Mouse (Mus musculus) heart, postnatal 10 days (tissue): ENCODE results near the gene Atf7. TPM values are rescaled to one million over a fixed set of nuclear protein-coding genes. Genes with fewer than 3 reads are reported as not detected.
A peak's percentile ranks its signal among the peaks of the same experiment; 100 is the strongest.
"Not testable (repeated sequence)": the region's sequence is repeated elsewhere in the genome, so short reads cannot be mapped to it uniquely, and the experiment has no call there.

Source experiments
- DNase-seq, 2 experiments: peaks; one replicate each; pipeline ENCODE4 v3.0.0; 2021
- intact Hi-C: fragments of 180-260 bp; cut with DNase I; formaldehyde crosslinking; loops from one replicate; pipeline ENCODE4 v1.15.1; 2025
- total RNA-seq, 2 experiments: library from RNA; stranded (reverse); gene quantifications; 2 replicates each; pipeline ENCODE4 v1.2.3; 2021

The Atf7 gene
- total RNA-seq, 2 experiments from 2014 or later: 71.3 to 79.2 TPM

- intact Hi-C loops: loop anchor here (5.0 kb wide), 1 partner anchor 56 kb away; no protein-coding TSS in a partner anchor
These were observed 2.1 kb downstream of the Atf7 start for GRCm38 (mm10) chr15:102623121-102623520.

GRCm38 (mm10) chr15:102622536-102622935, 2.7 kb downstream of the Atf7 start:
- intact Hi-C loops: loop anchor here (5.0 kb wide), 1 partner anchor 55 kb away; no protein-coding TSS in a partner anchor
- no peak for DNase-seq

More at GRCm38 (mm10) chr15:102623121-102623520, 2.1 kb downstream of the Atf7 start:
- no peak for DNase-seq

- DNase-seq: no peak
- intact Hi-C loops: loop anchor here (5.0 kb wide), 1 partner anchor 53 kb away; no protein-coding TSS in a partner anchor
These were observed 4.5 kb downstream of the Atf7 start for GRCm38 (mm10) chr15:102620765-102621164.

- intact Hi-C loops: no loop called here
- no peak for DNase-seq
These were observed 5.8 kb downstream of the Atf7 start for GRCm38 (mm10) chr15:102619486-102619885.

GRCm38 (mm10) chr15:102617654-102618053, 7.6 kb downstream of the Atf7 start:
- intact Hi-C loops: no loop called here
- no peak for DNase-seq

- DNase-seq: no peak
- intact Hi-C loops: no loop called here
These were observed 9.1 kb downstream of the Atf7 start for GRCm38 (mm10) chr15:102616174-102616573.

GRCm38 (mm10) chr15:102614224-102614623, 11.0 kb downstream of the Atf7 start:
- intact Hi-C loops: loop anchor here (2.0 kb wide), 1 partner anchor 51 kb away; no protein-coding TSS in a partner anchor

GRCm38 (mm10) chr15:102612966-102613365, 12.3 kb downstream of the Atf7 start:
- intact Hi-C loops: no loop called here

More at GRCm38 (mm10) chr15:102614224-102614623, 11.0 kb downstream of the Atf7 start:
- no peak for DNase-seq

GRCm38 (mm10) chr15:102608586-102608985, 16.7 kb downstream of the Atf7 start:
- DNase-seq, intact Hi-C loops: not testable (repeated sequence)

More at GRCm38 (mm10) chr15:102612966-102613365, 12.3 kb downstream of the Atf7 start:
- DNase-seq: no peak

- intact Hi-C loops: loop anchor here (5.0 kb wide), 1 partner anchor 73 kb away; no protein-coding TSS in a partner anchor
- DNase-seq: peak; percentile 39 to 49
These were observed 31.1 kb downstream of the Atf7 start for GRCm38 (mm10) chr15:102593996-102594656.

GRCm38 (mm10) chr15:102592674-102593073, 32.6 kb downstream of the Atf7 start:
- intact Hi-C loops: loop anchor here (5.0 kb wide), 1 partner anchor 75 kb away; no protein-coding TSS in a partner anchor

GRCm38 (mm10) chr15:102590567-102590966, 34.7 kb downstream of the Atf7 start:
- peak; percentile 21 to 24 for DNase-seq
- intact Hi-C loops: loop anchor here (5.0 kb wide), 1 partner anchor 77 kb away; no protein-coding TSS in a partner anchor

More at GRCm38 (mm10) chr15:102592674-102593073, 32.6 kb downstream of the Atf7 start:
- DNase-seq: no peak

- no peak for DNase-seq
- intact Hi-C loops: loop anchor here (5.0 kb wide), 1 partner anchor 77 kb away; no protein-coding TSS in a partner anchor
These were observed 35.4 kb downstream of the Atf7 start for GRCm38 (mm10) chr15:102589826-102590225.

- DNase-seq: no peak
- intact Hi-C loops: no loop called here
These were observed 39.8 kb downstream of the Atf7 start for GRCm38 (mm10) chr15:102585501-102585900.

- intact Hi-C loops: no loop called here
These were observed 41.4 kb downstream of the Atf7 start for GRCm38 (mm10) chr15:102583708-102584383.

GRCm38 (mm10) chr15:102581205-102581604, 44.1 kb downstream of the Atf7 start:
- intact Hi-C loops: no loop called here
- no peak for DNase-seq

More at GRCm38 (mm10) chr15:102583708-102584383, 41.4 kb downstream of the Atf7 start:
- DNase-seq: no peak

- no peak for DNase-seq
- intact Hi-C loops: no loop called here
These were observed 46.9 kb downstream of the Atf7 start for GRCm38 (mm10) chr15:102578351-102578750.

- intact Hi-C loops: no loop called here
These were observed 48.3 kb downstream of the Atf7 start for GRCm38 (mm10) chr15:102576972-102577371.

GRCm38 (mm10) chr15:102572081-102572480, 53.2 kb downstream of the Atf7 start:
- DNase-seq: no peak
- intact Hi-C loops: no loop called here

More at GRCm38 (mm10) chr15:102576972-102577371, 48.3 kb downstream of the Atf7 start:
- no peak for DNase-seq

- DNase-seq: no peak
- intact Hi-C loops: loop anchor here (5.0 kb wide), 1 partner anchor 54 kb away; no protein-coding TSS in a partner anchor
These were observed 57.4 kb downstream of the Atf7 start for GRCm38 (mm10) chr15:102567849-102568248.

- DNase-seq: no peak
- intact Hi-C loops: no loop called here
These were observed 61.6 kb downstream of the Atf7 start for GRCm38 (mm10) chr15:102563681-102564080.
